Mouse (Mus musculus) kidney, postnatal 14 days (tissue): Measurements from ENCODE around the gene Aqr.

Source experiments
- DNase-seq: peaks from one replicate; pipeline ENCODE4 v3.0.0; 2022; ENCODE audit warnings: mixed read lengths

Gene Aqr

DNA sequence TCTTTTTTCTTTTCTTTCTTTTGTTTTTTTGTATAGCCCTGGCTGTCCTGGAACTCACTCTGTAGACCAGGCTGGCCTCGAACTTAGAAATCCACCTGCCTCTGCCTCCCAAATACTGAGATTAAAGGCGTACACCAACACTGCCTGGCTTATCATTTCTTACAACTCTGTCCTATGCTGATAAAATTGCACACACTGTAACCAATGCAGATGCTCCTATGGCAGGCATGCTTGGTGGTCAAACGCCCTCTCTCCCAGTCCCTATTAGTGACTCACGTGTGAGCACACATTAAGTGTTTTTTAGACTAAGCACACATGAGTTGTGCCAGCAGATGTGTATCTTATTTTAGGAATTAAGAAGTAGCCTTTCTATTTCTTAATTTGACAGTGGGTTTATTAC lies 53.5 kb downstream of the Aqr start:
- DNase-seq, result no peak

DNA sequence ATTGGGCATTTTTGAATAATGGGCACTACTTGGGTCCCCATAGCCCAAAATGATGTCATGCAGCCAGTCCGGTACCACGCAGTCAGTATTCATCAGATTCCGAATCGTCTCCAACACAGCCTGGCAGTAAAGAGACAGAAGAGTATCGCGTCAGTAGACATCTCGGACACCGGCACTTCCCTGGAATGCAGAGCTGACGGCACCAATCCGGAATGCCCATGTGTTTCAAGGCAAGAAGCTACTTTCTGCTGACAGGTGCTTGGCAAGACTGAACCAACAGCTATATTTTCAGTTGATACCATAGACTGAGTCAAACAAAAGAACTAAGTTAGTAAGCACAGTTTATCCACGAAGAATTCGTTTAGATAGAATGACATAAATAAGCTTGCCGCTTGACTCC lies 56.2 kb downstream of the Aqr start:
- DNase-seq, result no peak

DNA sequence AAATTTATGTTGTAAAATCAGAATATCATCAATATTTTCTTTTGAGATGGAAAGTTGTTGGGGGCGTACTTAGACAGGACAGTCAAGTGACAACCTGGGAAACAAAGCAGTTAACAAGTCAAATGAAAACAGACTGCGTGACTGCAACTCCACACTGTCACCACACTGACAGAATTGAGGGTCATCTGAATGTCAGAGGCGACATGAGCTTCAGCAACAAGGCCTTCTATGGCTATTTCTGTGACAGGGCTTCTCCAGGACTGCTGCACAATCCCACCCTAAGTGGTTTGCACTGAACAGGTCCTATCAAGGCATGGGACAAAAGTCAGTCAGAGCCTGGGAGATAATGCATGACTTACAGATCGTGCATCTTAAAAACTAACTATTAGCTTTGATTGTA lies 63.5 kb downstream of the Aqr start:
- no peak for DNase-seq

DNA sequence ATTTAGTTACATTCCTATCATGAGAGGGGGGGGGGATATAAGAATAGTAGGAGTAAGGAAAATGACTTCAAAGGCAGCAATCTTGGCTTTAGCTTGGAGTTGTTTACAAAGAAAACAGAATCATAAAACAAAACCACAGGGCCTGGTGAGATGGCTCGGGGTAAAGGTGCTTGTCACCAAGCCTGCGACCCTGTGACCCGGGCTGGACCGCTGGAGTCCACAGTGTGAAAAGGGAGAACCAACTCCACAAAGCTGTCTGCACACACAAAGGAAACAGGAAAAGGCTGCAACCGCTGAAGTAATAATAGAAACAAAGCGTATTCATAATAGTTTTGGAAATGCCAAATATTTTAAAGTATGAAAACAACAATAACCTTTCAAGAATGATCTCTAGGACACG lies 67.4 kb downstream of the Aqr start:
- peak; percentile 52 for DNase-seq

DNA sequence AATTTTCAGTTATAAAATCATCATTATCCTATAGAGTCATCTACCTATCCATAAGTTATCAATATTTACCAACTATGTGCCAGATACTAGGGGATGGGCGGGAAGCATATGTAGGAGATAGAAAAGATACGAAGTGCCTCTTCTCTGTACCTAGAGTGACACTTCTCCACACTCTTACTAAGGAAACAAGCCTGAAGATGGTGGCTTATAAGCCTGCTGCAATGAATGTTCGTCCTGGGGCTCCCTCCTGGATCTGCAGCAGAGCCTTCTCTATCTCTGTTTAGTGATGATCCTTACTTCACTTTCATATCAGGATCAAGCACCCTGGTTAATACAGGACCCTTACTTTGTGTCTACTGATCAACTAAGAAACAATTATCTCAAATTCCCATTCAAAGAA lies 69.2 kb downstream of the Aqr start:
- DNase-seq, result no peak

DNA sequence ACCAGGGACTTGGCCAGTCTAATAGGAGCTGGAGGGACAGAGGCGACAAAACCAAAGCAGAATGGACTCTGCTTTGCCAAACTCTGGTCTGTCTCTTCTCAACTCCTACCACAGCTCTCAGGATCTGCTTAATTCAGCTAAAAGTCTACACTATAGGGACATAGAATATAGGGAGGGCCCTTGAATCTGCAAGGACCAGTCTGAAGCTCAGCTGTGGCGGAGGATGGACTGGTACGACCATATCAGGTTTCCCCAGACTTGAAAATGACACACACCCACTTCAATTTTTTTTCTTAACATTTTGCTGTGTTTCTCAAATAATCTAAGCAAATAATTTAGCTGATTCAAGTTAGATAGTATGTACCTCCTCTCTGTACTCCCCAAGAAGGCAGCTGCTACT lies 69.6 kb downstream of the Aqr start:
- no peak for DNase-seq

DNA sequence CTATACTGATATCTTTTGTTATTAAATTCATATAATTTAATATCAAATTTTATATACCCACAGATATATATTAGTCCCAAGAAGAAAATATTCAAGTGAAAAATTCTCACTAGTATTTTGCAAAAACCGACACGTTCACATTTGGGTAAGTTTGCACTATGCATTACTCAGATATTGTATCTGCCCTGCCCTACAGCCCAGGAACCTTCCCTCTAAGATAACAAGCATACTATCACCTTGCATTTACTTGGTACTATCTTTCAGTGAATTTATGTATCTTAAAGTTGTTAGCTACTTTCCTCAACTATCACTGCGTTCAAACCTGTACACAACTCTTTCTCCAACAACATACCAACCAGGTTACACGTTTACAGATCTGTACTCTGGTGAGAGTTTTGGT lies 71.3 kb downstream of the Aqr start:
- DNase-seq, result no peak

DNA sequence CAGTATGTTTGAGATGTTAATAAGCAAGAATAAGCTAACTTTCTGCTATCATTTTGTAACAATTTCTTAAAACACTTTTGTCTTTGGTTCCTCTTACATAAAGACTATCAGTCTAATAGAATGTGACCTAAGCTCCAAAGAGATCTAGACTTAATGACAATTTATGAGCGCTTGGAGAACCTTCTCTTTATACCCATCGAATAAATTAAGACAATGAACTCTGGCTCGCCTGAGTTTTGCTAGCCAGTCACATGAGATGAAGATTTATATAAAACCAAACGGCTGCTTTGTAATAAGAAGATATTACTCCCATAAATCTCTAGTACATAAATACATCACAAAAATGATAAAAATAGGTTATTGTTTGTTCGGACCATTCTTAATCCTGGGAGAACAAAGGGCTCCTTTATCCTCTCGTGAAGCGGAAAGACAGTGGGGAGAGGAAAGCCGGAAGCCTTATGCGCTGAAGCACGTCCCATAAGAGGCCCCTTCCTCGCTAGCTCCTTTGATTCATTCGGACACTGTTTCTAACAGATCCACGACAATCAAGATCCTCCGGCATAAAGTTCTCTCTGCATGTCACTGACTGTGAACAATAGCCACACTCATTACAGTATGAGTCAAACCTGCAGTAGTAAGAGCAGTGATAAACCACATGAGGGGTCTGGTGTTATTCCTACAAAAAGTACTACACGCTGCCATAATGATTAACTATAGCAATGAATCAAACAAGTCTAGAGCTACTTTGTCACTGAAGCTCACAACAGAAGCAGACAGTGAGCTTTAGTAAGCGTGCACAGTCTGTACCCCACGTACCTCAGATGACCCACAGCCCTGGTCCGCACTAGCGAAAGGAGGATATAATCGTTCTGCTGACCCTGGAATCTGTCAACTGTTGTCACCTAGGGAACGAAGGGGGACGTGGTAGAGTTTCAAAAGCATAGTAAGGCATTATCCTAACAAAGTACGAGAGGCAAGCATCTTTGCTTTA lies 79.2 kb downstream of the Aqr start:
- DNase-seq, result no peak

DNA sequence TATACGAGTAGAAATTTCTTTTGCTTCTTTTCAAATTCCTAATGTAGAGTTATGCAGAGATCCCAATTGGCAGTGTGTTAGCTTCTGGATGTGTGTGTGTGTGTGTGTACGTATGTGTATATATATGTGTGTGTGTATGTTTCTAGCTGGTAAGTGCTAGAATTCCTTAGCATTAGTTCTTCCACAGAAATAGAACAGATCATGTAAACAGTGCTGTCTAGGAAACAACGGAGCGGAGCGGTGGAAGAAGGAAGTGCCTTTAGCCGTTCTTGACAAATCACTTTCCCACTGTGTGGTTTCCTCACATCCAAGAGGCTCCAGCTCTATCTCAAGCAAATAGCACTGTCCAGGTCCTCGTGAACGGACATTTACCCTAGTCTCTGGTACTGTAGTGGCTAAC lies 80.4 kb downstream of the Aqr start:
- DNase-seq, result no peak

DNA sequence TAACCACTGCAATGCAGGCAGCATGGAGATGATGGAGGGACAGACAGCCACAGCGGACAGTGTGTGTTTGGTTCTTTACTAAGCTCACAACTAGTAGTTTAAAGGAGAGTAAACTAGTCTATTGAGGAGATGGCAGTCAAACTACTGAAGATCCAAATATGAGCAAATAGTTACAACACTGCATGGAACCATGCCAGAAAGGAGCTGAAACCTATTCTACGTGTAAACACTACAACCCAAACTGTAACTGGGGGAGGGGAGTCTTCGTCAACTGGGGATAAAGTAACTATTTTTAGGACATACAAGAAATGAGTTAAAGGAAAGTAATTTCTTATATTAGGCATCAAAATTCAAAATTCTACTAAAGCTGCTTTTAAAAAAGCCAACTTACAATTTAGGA lies 84.4 kb downstream of the Aqr start:
- DNase-seq, result no peak

DNA sequence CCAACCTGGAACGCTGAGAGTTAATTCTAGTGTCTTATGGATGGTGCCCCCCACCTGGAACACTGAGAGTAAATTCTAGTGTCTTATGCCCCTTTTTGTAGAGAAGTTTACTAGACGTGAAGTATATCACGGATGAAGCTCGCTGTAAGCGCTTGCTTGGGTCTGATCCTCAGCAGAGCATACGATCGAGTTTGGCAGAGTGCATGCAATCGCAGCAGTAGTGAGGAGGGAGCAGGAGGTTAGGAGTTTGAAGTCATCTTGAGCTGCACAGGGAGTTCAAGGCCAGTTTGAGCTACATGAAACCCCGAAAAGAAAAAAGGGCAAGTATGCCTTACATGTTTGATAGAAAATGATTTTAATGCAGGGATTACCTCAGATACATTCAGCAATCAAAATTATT lies 86.0 kb downstream of the Aqr start:
- DNase-seq, result no peak

DNA sequence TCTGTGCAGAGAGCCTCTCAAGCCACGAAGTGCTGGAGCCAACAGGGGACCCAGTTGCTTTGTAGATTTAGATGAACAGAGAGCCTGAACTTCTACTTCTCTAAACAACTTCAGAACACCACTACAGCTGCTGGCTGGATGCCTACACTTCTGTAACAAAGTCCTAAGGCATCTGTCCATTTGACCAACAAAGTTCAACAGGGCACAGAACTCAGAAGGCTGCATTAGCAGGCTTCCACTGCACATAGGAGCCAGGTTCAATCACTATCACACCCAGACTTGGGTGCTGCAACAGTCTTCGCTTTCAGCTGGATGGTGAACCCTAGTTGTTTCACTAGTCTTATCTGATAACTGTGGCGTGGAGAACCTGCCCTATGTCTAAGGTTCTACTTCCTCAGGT lies 87.0 kb downstream of the Aqr start:
- no peak for DNase-seq

DNA sequence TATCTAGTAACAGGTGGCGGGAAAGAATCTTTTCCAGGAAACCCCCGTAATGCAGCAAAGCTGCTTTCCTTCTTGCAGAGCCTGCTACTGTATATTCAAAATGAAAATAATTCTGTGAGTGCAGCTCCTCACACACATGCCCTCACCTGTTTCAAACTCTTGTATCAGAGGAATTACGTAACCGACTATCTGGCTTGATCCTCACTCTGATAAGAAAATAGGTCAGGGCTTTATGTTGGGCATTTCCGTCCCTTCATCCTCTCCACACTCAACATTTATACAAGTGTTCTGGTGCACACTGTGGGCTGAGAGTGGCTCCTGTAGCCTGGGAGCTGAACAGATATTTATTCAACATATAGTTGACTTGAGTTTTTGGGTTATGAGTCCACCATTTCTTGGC lies 87.7 kb downstream of the Aqr start:
- DNase-seq, result no peak

DNA sequence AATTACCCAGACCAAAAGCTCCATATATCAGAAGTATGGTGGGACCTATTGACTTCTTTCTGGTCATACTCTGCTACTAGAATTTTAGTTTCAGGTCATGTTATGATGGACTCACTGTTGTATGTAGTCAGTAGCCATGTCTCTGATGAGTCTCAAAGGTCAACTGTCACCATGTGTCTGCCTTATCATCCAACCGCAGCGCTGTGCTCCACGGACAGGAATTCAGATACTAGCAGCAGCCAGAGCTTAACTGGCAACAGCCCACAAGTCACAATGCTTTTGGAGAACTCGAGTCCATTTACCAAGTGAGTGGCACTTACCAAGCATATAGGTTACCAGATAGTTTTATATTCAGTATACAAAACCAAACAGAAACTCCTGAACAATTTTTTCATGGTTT lies 89.2 kb downstream of the Aqr start:
- DNase-seq, result no peak

DNA sequence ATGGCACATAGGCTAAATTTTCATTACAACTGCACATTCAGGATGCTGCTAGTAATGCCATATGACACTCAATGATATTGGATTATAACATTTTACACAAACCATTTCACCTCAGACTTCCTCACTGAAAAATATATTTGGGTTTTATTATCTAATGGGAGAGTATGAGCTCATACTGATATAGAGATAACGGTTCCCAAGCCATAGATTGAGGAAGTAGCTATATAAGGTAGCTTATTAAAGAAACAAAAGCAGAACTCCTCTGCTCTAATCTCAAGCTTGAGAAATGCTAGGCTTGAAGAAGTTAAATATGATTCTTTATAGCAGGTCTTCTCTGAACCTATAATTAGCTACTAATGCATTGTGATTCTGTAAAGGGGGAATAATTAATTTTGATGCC lies 90.3 kb downstream of the Aqr start:
- no peak for DNase-seq

DNA sequence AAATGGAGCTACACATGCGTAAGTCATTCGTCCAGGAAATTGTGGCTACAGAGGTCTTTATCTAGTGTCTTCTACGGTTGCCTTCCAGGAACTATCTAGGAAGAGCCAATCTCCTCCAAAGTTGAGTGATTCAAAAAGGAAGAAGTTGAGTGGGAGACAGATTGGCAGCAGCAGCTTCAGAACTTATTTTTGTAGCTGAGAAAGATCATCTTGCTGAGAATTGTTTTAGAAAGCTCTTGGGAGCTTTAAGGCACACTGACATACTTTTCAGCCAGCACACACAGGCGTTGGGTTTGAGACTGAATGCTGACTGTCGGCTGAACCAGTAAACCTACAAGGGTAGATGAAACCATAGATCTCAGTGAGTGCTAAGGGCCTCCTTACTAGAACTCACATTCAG lies 91.5 kb downstream of the Aqr start:
- no peak for DNase-seq

DNA sequence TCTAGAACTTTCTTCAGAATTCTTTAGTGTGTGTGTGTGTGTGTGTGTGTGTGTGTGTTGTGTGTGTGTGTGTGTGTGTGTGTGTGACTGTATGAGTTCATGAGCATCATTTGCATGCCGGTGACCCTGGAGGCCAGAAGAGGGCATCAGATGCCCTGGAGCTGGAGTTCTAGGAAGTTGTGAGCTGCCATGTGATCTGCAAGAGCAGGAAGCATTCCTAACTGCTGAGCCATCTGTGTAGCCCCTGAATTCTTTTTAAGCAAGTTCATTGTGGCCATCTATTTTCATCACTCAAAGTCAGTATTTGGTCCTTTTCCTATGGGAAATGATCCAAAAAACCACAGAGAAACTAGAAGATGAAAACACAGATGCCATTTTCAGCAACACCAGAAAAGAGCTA lies 92.1 kb downstream of the Aqr start:
- no peak for DNase-seq

DNA sequence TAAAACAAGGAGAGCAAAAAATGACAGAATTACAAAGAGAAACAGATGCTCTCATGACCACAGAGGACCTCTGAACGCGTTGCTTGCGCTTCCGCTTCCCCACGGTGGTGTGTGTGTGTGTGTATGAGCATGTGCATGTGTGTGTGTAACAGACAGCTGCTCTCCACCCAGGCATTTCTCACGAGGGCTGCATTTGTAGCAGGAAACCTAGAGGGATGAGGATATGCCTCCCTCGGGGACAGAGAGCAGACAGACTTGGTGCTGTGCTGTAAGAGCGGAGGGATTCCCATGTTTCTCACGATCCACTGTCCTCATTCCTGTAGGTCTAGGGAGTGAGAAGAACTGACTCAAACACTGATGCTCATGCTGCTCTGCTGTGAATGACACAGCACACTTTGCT lies 93.2 kb downstream of the Aqr start:
- no peak for DNase-seq

DNA sequence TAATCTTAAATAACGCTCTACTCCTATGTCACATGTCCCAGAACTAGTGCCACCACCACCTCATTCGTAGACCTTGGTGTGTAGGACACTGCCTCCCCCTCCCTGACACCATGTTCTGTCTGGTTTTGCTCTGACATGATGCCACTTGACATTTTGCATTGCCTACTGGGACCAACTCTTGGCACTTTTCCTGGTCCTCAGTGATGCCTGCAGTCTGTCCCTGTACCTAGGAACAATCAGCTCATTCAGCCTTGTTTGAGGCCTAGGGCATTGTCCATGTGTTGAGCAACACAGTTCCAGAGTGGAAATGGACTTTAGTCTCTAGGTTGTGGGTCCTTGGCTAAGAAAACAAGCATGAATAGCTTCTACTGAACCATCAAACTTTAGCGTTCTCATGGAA lies 97.0 kb downstream of the Aqr start:
- no peak for DNase-seq

DNA sequence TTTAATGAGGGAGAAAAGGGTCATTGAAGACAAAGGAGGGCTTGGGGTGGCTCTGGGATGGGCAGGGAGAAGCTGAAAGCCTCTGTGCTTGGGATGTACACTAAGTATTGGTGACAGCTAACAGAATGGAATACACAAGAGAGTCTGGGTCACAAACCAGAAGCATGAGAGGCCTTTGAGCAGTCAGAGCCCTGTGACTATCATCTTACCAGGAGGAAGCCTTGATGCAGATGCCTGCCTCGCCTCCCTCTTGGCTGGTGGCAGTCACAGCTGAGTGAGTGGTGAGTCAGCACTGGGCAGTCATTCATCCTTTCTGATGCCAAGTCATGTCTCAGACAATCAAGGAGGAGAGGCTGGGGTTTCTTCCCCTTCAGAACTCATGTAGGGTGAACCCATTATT lies 99.6 kb downstream of the Aqr start:
- no peak for DNase-seq

DNA sequence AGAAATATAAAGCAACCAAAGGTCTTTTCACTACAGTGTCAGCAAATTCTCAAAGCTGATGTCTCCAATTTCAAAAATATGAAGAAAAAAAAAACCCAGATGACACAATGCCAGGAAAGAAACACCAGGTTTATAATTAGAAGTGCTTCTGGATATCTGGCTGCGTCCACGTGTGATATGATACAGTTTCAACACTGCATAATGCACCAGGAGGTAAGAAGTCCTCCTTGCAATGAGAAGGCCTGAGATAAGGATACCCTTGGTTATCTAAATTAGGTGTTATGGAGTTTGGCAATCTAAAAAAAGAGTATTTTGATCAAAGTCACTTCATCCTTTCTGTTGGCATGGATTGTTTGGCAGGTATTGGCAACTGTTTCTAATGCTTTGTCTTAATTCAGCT lies 114.9 kb downstream of the Aqr start:
- DNase-seq, result no peak

DNA sequence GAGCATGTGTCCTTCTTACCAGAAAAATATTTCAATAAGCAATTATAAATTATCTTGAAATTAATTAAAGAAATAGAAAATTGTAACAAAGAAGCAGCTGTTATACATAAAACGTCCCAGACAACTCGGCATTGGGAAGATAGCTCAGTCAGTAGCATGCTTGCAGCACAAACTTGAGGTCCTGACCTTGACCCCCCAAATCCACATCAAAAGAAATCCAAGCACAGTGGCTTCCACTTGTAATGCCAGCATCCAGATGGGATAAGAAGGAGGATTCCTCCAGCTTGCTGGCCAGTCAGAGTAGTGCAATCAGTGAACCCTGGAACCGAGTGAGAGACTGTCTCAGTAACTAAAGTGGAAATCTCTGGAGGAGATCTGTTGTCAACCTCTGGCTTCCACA lies 120.6 kb downstream of the Aqr start:
- DNase-seq, result peak; percentile 13

DNA sequence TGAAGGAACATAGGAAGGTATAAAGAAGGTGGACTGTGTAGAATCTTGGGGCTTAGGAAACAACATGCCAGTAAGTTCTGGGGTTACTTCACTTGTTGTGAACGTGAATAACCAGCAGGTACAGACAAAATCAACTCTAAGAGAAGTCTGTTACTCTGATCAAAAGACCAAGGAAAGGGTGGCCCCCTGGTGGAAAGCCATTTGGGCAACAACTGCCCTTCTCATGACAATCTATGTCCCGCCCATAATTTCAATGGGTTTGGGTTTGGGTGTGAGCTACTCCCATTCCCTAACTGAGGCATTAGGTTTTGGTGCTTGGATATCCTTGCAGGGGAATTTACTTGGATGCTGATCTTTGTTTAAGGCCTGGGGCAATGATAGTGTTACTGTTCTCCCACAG lies 122.8 kb downstream of the Aqr start:
- no peak for DNase-seq

DNA sequence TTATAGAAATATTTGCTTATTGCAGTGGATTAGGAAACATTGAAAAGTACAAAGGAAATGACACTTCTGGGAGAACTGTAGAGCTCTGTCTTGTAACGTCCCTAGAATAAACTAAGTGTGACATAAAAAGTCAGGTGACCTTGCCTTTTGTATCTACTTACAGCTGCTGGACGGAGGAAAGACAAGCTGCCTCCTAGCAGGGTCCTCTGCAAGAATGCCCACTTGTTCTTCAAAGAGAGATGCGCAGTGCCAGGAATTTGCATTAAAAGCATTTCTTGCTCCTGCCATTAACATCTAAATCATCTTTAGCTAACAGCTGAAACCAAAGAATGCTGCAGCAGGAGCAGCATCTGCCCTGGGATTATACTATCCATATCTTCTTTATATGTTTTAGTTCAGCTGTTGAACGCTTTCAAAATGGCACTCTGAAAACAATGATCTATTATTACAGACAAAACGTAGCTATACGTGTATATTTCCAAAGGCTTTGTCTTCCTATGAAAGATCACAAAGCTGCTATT lies 126.7 kb downstream of the Aqr start:
- no peak for DNase-seq

DNA sequence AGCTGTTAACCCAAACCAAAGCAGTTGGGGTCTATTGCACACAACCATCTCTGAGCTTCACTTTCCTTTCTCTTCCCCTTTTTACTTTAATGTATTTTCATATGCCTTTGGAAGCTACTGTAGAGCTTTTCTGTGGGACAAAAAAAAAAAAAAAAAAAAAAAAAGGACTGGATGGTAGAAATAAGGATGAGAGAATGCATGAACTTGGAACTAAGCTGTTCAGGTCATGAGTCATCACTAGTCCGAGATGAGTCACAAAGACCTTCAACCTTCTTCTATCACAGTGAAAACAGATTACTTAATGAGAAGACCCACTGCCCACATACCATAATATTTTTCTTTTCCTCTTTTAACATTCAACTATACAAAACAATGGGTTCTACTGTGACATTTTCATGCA lies 127.2 kb downstream of the Aqr start:
- no peak for DNase-seq
